Mouse (Mus musculus) brown adipose tissue, adult 24 weeks (tissue): ENCODE measurements around the gene Zscan25. TPM values are rescaled to one million over a fixed set of nuclear protein-coding genes. Genes with fewer than 3 reads are reported as not detected.
"Not testable (repeated sequence)": the region's sequence is repeated elsewhere in the genome, so short reads cannot be mapped to it uniquely, and the experiment has no call there.

Source experiments
- H3K27ac ChIP-seq: fragments of 200-500 bp; replicated peaks from 2 replicates; pipeline ENCODE4 v1.5.1; 2012; ENCODE audit warnings: low read depth, mild to moderate bottlenecking, low read length
- H3K4me1 ChIP-seq: fragments of 200-500 bp; 2 replicates; pipeline ENCODE4 v1.6.1; 2012; ENCODE audit warnings: low read length, mixed read lengths; ENCODE audit not compliant: control insufficient read depth, insufficient read depth, insufficient read length
- H3K4me3 ChIP-seq: fragments of 200-500 bp; 2 replicates; pipeline ENCODE4 v1.5.1; 2012; ENCODE audit warnings: low read depth, mild to moderate bottlenecking, low read length, moderate library complexity; ENCODE audit not compliant: insufficient read depth
- polyA plus RNA-seq: library from polyadenylated mRNA; stranded (reverse); fragments of >200 nt; gene quantifications from 2 replicates; pipeline ENCODE4 v1.2.4, GENCODE M21; 2012; ENCODE audit not compliant: missing spikeins, insufficient read depth, insufficient read length

The Zscan25 gene
- 2.7 and 4.0 TPM in 2 replicates for polyA plus RNA-seq

GRCm38 (mm10) chr5:145280371-145281143 lies at the start of gene Zscan25:
Gene Zscan25, plus strand, starts transcription at chr5:145280500.
- H3K4me3 ChIP-seq = peak within 1 kb of the TSS; percentile 98
- H3K4me1 ChIP-seq = no peaks in the 10 kb centered on the region; the same call in 1 of the 2 replicates
- H3K27ac ChIP-seq = peak within 1 kb of the TSS; percentile 66

GRCm38 (mm10) chr5:145230641-145231040 lies 49.7 kb upstream of the Zscan25 start:
- no peak overlapping the region for H3K4me3 ChIP-seq
- peak overlapping the region; percentile 98 for H3K27ac ChIP-seq
- H3K4me1 ChIP-seq = peaks cover 2% of the 10 kb centered on the region; the same call in 1 of the 2 replicates

DNA sequence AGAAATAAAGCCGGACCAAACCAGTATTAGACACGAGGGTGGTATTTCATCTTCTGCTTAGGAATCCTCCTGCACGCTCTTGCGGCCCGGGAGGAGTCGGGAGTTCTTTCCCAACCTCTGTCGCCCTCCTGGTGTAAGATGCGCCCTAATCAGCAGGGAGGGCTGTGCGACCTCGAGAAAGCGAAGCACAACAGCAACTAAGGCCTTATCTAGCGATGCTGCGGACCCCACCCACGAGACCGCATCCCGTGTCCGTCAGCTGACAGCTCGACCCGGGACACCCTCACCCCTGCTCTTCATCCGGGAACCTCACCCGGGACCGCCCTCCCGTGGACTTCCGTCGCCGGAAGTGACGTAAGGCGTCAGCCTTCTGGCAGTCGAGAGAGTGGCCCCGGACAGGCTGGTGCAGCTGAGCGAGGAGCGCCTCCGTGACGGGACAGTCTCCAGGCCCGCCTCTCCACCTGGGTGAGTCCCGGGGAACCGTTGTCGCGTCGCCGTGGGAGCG lies 48.9 kb upstream of the Zscan25 start, which contains the start of gene Zfp655:
Gene Zfp655 (plus strand): TSS at position 349 of the 505 bp plus-strand sequence.
- peak within 1 kb of the TSS; percentile 98 for H3K27ac ChIP-seq
- peak within 1 kb of the TSS; percentile 84 for H3K4me3 ChIP-seq
- peaks cover 2% of the 10 kb centered on the region; the same call in 1 of the 2 replicates for H3K4me1 ChIP-seq

- peaks cover 2% of the 10 kb centered on the region; the same call in 1 of the 2 replicates for H3K4me1 ChIP-seq
- H3K4me3 ChIP-seq = peak overlapping the region; percentile 84
- peak overlapping the region; percentile 81 for H3K27ac ChIP-seq
Measured at GRCm38 (mm10) chr5:145231893-145232411, 48.3 kb upstream of the Zscan25 start.

DNA sequence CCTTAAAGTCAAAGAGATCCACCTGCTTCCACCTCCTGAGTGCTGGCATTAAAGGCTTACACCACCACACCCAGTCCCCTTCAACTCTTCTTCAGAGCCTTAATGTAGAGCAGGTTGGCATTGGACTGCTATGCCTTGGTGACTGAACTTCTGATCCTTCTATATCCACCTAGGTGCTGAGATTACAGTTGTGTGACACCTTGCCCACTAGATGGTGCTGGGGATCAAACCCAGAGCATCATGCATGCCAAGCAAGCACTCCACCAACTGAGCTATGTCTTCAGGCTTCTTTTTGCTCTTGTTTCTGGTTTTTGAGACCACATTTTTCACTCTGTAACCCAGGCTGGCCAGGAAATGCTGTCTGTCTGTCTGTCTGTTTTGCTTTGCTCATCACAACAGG lies 45.7 kb upstream of the Zscan25 start:
- Histone ChIP-seq H3K4me1 (peaks cover 2% of the 10 kb centered on the region; the same call in 1 of the 2 replicates), H3K4me3 (no peak overlapping the region), H3K27ac (no peak overlapping the region)

DNA sequence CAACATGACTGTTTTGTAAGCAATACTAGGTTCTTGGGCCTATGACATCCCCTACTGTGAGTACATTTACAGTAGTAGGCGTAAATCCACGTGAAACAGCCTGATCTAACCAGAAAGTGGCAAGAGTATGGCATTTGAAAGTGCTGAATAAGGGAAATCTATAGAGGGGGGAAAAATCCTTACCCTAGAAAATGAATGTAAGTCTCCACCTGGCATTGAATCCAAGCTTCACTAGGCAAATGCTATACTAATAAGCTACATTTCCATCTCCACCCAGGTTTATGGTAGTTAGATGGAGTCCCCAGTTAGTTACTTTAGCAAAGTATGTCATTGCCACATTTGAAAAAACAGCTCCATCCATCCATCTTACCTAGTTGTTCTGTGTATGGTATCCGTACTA lies 30.8 kb upstream of the Zscan25 start:
- H3K4me1 ChIP-seq = no peaks in the 10 kb centered on the region
- H3K27ac ChIP-seq = no peak overlapping the region

DNA sequence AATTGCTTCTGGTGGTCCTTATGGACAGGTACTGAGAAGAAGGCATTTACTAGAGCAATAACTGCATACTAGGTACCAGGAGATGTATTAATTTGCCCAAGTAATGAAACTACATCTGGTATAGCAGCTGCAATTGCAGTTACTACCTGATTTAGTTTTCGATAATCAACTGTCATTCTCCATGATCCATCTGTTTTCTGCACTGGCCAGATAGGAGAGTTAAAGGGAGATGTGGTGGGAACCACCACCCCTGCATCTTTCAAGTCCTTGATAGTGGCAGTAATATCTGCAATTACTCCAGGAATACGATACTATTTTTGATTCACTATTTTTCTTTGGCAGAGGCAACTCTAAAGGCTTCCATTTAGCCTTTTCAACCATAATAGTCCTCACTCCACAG lies 6.7 kb upstream of the Zscan25 start:
- not testable (repeated sequence) for H3K4me1 ChIP-seq, H3K27ac ChIP-seq, H3K4me3 ChIP-seq

More for the DNA sequence above, 30.8 kb upstream of the Zscan25 start:
- no peak overlapping the region for H3K4me3 ChIP-seq

DNA sequence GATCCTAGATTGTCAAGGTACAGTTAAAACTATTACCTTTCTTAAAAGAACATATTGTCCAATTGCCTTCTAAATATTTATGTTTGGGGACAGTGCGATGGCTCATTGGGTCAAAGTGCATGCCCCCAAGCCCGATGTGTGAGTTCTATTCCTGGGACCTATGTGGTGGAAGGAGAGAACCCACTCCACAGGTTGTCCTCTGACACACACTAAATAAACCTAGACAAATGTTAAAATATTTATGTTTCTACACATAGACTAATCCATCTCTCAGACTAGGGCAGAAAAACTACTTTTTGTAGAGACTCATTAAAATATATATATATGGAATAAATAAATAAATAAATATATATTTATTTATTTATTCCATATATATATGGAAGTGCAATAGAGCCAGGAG lies 352 bp upstream of the Zscan25 start:
- Histone ChIP-seq H3K4me1 (no peaks in the 10 kb centered on the region; the same call in 1 of the 2 replicates), H3K4me3 (no peak overlapping the region), H3K27ac (no peak overlapping the region)

DNA sequence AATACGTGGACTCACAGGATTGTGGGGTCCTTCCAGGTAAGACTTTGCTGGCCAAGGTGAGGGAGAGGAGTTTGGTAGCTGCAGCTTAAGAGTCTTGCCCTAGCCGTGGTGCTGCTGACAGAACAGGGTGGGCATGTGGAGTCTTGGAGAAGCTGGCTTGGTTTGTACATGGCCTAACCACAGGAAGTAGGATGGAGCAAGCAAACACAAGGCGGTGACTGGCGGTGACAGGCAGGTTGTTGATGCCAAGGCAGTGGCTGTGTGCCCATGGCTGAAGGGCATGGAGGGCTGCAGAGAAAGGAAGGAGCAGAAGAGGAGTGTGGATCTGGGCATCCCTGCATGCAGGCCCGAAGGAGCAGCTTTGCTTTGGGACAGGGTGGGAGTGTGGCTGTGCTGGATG lies 8.1 kb downstream of the Zscan25 start:
- no peaks in the 10 kb centered on the region for H3K4me1 ChIP-seq

GRCm38 (mm10) chr5:145290697-145291096 lies 10.4 kb downstream of the Zscan25 start:
- H3K4me1 ChIP-seq = no peaks in the 10 kb centered on the region
- no peak overlapping the region for H3K27ac ChIP-seq
- no peak overlapping the region for H3K4me3 ChIP-seq

More for the DNA sequence above, 8.1 kb downstream of the Zscan25 start:
- Histone ChIP-seq H3K27ac (no peak overlapping the region), H3K4me3 (no peak overlapping the region)

DNA sequence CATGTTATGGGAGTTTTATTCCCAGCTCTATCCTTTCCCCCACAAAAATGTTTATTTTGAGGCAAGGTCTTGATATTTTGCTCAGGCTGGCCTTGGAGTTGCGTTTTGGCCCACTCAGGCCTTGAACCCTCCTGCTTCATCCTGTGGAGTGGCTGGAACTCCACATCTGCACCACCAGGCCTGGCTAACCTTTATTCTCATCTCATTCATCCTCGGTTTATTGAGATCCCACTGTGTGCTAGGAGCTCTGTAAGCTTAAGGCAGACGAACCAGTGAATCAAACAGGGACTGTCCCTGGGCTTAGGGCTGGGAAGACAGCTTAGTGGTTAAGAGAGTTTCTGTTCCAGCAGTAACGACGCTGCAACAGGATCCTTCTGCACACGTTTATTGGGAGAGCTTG lies 12.1 kb downstream of the Zscan25 start:
- Histone ChIP-seq H3K4me3 (no peak overlapping the region), H3K4me1 (no peaks in the 10 kb centered on the region), H3K27ac (no peak overlapping the region)

DNA sequence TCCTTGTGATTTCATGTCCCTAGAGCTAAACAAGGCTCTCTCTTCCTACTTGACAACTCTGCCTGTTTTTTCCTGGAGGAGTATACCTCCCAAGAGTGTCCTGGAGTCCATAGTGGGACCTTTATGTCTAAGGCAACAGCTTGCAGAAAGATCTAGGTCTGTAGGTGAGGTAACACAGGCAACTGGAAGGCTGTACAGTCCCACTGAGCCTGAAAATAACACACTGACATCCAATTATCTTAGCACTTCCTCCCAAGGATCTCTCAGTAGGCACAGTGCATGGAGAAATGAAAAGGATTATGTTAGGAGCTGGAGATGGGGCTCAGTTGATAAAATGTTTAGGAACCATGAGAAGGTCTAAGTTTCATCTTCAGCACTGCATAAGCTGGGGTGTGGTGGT lies 20.2 kb downstream of the Zscan25 start:
- no peaks in the 10 kb centered on the region for H3K4me1 ChIP-seq
- no peak overlapping the region for H3K27ac ChIP-seq
- H3K4me3 ChIP-seq = no peak overlapping the region

DNA sequence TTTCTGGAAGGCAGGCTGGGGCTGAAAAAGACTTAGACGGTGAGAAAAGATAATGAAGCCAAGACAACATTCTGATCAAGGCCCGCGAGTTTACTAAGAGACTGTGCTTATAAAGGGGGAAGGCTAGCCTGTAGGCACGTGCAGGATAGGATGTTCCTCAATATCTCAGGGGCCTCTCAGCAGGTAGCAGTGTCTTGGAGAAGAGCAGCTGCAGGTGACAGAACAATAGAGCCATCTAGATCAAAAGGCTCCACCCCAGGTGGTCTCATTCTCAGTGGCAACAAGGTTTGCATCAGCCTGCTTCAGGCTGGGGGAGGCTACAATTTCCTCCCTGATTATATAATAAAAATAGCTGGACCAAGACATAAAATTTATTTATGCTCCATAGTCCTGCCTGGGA lies 21.5 kb downstream of the Zscan25 start:
- H3K4me3 ChIP-seq, H3K27ac ChIP-seq, H3K4me1 ChIP-seq: not testable (repeated sequence)

GRCm38 (mm10) chr5:145302424-145302823 lies 22.1 kb downstream of the Zscan25 start:
- H3K27ac ChIP-seq = no peak overlapping the region
- H3K4me3 ChIP-seq = no peak overlapping the region
- no peaks in the 10 kb centered on the region for H3K4me1 ChIP-seq

- not testable (repeated sequence) for H3K27ac ChIP-seq, H3K4me3 ChIP-seq, H3K4me1 ChIP-seq
Measured at GRCm38 (mm10) chr5:145306953-145307352, 26.7 kb downstream of the Zscan25 start.
